Mouse (Mus musculus) right cerebral cortex, postnatal 10 days (tissue): Measurements from ENCODE around the gene Aco1.
A peak's percentile ranks its signal among the peaks of the same experiment; 100 is the strongest.
"Not testable (repeated sequence)": the region's sequence is repeated elsewhere in the genome, so short reads cannot be mapped to it uniquely, and the experiment has no call there.

ENCODE experiments used
- DNase-seq, 2 experiments: peaks; one replicate each; pipeline ENCODE4 v3.0.0; 2021; ENCODE audit warnings: low spot score in 2 of 2

Aco1 gene

DNA sequence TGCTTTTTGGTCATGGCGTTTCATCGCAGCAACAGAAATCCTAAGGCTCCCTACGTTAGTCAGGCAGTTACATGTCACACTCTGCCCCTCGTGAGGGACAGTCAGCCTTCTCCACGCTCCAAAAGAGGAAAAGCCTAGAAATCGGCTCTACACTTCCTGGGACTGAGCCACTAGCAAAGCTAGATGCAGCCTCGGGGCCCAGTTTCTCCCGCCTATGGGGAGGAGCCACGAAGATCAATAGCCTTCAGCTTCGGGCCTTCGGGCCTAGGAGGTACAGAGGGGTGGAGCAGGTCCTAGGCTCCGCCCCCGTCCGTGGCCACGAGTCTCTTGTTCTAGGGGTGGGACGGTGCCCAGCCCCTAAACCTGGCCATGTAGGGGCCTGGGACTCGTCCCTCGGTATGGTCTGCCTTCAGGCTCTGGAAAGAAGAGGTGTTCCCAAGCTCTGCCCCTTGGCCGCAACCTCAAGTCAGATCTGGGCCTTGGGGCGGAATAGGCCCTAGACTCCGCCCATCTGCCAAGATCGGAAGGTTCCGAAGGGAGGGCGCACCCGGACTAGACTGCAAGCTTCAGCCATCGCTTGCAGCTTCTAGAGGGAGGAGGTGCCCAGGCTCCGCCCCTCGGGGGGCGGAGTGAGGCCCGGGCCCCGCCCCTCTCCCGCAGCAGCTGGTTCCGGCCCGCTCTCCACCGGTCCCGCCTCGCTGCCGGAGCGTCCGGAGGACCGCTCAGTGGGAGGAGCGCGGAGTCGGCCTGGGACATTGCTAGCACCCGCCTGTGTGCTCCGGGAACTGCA is at the start of gene Aco1:
Gene Aco1, plus strand, starts transcription at position 339 of the 790 bp plus-strand sequence.
- DNase-seq = peak; percentile 95 to 97

DNA sequence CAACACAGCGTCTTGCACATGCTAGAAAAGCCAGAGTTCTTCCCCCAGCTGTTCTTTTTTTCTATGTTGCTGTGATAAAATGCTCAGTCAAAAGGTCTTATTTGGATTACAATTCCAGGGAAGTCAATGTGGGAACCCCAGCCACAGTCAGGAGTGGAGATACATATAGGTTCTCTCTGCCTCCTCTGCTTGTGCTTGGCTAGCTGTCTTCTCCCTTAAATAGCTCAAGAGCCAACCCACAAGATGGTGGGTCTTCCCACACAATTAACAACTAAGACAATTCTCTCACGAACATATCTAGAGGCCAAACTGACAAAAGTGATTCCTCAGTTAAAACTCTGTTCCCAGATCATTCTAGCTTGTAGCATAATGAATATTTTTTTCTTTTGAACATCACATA is 47.9 kb upstream of the Aco1 start:
- DNase-seq = no peak

DNA sequence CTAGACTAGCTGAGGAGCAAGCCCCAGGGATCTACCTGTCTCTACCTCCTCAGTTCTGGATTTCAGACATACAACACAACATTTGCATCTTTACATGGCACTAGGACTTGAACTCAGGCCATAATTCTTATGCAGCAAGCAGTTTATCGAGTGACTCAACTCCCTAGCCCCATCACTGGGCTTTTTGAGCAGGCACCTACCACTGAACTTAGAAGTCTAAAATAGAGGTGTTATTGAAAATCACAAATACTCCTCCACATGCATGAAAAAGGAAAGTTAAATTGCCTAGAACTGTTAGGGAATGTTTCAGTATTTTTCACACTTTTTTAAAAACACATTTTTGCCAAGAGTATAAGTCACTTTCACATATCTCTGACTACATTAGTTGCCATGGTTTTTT is 39.9 kb upstream of the Aco1 start:
- DNase-seq = peak in 1 of 2 experiments; percentile 38

DNA sequence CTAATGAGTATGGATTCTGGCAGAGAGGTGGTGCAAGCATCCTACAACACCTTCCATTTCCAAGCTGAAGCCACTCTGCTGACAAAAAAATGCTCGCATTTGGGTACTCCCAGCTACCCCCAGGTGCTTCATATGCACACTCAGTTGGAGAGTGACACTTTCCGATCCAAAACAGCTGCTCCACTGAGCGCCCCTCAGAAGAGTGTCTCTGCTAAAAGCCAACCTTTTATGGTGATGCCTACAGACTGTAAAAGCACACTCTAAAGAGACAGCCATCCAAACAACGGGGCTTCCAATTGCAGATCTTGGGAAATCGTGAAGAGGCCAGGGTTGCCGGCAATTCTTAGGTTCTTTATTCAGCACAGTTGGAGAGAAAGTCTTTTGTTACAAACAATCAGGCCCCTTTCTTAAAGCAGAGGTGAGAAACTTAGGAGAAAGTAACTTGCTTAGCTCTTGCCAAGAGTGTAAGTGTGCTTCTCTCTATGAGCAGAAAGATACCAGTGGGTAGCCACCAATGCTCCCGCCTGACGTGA is 36.8 kb upstream of the Aco1 start:
- no peak for DNase-seq

DNA sequence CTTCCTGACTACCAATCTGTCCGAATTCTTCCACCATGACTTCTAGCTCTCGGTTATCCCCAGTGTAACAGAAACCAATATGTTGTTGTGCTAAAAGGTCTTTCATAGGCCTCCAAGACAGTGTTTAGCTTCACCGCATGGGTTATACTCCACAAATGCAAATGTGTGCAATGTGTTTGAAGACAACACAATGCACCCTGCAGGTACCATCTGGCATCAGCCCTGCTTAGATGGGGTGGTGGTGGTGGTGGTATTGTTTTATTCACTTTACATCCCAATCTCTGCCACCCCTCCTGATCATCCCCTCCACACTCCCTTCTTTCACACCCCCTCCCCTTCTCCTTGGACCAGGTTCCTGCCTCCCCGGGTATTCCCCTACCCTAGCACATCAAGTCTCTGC is 34.9 kb upstream of the Aco1 start:
- no peak for DNase-seq

DNA sequence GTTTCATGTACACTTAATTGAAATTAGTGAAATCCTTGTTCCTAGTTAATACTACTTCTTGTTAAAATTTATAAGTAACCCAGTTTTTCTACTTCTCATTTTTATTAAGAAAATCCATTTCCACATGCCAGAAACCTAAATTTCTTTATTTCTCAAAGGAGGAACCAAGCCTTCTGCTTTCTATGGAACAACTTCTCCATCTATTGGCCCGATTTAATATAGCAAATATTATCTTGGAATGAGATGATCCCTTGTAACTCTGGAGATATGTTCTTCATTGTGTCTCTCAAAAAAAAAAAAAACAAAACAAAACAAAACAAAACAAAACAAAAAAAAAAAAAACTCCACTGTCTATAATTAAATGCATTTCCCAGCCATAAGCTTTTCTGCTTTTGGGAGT is 29.7 kb upstream of the Aco1 start:
- no peak for DNase-seq

DNA sequence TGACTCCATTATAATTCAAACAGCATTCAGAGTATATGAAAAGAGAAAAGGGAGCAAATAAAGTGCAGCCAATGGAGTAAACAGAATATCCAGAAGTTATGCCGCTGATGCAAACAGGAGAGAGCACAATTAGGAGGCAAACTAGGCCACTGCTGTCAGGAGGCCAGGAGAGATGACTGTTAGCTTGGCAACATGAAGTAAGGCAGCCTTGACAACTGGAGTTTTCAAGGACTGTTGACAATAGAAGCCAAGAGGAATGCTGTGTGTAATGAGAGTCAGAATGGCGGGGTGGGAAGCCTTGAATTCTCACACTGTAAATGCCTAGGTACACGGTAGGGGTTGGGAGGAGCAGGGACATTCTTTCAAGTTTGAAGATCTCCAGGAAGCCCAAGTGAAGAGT is 21.7 kb upstream of the Aco1 start:
- DNase-seq = no peak

DNA sequence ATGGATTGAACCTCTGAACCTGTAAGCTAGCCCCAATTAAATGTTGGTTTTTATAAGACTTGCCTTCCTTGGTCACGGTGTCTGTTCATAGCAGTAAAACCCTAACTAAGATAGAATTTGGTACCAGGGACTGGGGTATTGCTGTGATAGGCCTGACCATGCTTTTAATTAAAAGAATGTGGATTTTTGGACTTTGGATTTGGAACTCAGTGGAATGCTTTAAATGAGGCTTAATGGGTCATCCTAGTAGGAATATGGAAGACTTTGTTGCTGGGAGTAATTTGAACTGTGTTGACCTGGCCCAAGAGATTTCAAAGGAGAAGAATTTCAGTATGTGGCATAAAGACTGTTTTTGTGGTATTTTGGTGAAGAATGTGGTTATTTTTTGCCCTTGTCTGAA is 20.6 kb upstream of the Aco1 start:
- not testable (repeated sequence) for DNase-seq

DNA sequence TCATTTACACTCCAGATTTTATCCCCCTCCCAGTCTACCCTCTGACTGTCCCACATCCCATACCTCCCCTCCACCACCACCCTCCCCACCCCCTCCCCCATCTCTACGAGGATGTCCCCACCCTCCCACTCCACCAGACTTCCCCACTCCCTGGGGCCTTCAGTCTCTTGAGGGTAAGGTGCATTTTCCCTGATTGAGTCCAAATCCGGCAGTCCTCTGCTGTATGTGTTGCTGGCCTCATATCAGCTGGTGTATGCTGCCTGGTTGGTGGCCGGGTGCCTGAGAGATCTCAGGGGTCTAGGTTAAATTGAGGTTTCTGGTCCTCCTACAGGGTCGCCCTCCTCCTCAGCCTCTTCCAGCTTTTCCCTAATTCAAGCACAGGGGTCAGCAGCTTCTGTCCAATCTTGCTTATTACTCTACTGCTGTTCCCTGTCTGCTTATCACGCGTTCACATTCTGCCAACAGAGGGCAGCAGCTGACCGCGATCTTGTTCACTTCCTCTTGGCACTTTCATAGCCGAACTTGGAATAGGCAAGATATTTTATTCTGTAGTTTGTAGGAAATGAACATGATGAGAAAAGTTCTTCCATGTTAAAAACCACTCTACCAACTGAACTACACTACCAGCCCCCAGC is 8.3 kb upstream of the Aco1 start:
- peak; percentile 80 to 87 for DNase-seq

DNA sequence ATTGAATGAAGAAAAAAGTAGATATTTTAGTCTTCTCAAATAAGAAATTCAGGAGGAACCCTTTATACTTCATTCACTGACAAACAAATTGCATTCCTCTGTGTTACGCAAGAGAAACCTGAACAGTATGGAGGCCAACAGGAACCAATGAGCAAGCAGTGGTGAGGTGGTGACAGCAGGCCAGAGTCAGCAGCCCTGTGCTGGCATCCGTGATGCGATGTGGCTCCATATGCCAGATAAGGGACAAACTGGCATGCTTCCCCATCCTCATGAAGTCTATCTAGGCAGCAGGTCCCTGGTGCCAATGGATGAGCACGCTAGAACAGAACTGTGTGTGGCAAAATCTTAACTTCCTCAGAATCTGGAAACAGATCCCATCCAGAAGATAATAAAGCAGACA is 6.4 kb upstream of the Aco1 start:
- DNase-seq = no peak

DNA sequence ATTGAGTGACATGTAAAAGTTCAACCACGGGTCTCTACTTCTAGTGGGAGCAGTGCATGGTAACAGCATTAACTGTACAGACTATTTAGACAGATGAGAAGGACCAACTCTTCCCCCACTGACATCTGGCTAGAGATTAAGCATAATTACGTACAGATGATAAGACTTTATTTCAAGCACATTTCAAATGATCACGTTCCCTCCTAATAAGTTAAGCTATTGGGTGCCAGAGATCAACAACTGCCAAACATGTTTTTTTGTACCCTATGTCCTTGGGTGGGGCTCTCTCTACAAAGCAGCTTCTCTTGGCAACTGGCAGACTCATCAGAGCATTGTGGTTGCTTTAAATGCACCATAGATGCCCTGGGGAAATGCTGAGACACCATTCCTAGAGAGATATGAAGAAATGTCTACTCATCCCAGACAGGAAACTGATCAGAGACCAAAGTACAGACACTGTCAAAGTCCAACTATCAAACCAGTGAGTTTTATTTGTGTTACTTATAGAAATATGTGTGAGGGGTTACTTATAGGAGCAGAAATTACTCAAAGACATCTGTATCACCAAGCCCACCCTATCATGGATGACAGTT is 3.1 kb upstream of the Aco1 start:
- DNase-seq = no peak

DNA sequence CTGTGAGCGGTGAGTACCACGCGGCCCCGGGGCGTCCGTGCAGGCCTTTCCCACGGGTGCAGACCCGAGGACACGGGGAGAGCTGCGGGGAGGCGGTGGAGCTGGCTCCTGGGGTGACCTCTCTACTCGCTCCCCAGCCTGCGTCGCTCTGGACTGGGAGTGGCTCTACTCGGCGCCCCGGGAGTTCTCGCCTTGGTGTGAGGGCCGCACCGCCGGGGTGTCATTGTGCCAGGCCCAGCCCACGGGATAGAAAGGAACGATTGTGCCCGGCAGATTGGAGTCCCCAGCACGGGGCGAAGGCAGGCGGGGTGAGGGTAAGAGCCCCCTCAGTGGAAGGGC is 621 bp downstream of the Aco1 start:
- DNase-seq = no peak

DNA sequence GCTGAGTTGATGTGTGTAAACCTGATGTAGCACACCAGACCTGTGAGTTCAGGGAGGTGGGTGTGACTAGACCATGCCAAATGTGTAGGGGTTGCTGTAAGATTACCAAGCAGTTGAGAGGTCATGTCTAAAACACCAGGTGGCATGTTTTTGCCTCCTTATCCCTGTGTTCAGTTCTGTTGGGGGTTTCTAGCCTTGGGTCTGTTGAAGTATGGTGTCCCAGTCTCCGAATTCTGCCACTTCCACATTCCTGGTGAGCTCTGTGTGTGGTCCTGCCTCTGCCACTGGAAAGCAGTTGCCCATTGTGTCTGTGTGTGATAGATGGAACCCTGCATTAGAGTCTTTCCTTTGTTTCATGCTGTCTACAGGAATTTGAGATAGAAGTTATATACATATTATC is 1.7 kb downstream of the Aco1 start:
- no peak for DNase-seq

DNA sequence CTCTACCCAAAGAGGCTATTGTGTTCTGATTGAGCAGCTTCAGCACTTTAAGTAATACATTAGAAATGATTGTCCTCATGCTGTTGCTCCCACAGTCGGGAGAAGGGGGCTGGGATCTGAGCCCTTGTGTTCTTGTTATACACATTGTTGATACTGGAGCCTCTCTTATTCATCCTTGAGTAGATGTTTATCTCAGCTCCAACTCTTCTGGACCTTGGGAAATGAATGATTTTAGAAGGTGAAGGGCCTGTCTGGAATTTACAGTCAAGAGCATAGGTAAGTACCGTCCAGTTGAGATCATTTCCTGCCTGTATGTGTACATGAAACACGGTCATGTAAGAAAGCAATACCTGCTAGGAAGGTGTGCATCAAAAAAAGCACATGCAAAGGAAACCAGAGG is 2.1 kb downstream of the Aco1 start:
- no peak for DNase-seq

DNA sequence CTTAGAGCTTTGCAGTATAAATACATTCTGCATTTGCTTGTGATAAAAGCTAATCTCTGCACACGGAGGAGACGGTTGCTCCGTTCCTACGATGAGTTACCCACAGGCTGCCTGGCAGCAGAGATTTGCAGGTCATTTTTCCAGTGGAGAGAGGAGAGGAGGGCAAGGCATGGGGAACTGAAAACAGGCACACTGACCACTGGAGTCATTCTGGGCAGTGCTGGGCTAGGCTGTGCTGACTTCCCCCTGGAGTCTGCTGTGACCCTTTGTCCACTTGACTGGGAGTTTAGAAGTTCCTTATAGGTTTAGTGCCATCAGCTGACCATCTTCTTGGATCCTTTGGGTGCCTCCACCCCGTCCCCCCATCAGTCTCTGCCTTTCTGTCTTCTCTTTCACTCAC is 5.4 kb downstream of the Aco1 start:
- DNase-seq = no peak

DNA sequence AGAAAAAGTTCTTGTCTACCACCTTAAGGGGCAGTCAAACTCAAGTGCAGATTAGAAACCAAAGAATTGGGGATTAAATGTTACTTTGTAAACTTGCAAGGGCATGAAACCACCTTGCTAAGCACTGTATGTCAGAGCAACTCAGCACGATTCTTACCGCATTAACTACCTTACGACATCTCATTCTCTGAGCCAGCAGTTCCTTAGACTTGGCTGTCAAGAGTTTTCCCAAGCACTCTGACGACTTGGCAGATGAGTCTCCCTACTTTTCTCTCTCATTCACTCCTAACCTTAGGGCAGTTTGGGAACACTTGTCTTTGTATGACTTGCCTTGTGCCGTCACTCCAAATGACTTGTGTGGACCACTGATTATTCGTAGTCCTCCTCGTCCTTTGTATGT is 7.2 kb downstream of the Aco1 start:
- DNase-seq = no peak

DNA sequence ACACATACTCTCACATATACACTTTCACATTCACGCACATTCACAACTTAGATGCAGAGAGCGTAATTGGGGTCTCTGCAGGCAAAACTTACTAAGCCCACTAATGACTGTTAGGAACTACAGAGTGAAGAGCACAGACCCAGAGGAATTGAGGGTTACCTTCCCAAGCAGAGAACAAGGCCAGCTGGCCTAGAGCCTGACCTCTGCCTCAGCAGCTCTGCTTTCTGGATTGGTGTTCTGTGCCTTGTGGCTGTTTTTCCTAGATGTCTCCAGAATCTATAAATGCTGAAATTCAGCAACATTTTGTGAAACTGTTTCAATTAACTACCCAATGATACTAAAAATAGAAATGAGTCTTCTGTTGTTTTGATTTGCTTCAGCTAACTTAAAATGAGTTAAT is 9.9 kb downstream of the Aco1 start:
- no peak for DNase-seq

DNA sequence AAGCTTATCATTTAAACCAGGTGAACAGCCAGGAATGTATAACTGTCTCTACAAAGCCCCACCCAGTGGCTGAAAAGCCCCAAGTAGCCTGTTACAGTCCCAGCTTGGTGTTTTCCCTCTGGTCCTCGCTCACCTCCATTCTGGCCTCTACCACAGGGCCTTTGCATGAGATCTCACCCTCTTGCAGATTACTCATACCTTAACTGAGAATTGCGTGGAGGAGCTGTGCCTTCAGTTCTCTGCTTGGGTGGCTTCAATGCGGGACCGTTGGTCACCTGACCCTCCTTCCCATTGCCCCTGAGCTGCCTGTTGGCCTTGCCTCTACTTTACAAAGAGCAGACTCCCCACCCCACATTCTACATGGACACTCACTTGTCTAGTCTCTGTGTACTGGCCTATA is 10.6 kb downstream of the Aco1 start:
- no peak for DNase-seq

DNA sequence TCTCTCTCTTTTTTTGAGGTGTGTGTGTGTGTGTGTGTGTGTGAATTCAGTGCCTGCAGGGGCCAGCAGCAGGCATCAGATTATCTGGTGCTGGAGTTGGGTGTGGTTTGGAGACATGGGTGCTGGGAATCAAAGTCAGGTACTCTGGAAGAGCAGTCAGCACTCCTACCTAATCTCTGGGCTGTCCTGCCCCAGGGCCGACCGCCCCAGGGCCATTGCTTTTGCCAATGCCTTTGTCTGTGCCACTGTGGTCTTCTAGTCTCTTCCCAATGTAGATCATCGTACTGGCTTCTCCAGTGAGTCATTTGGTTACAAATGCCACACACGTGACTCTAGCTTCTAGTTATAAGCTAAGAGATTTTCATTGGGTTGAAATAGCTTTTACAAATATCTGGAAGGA is 11.9 kb downstream of the Aco1 start:
- no peak for DNase-seq

DNA sequence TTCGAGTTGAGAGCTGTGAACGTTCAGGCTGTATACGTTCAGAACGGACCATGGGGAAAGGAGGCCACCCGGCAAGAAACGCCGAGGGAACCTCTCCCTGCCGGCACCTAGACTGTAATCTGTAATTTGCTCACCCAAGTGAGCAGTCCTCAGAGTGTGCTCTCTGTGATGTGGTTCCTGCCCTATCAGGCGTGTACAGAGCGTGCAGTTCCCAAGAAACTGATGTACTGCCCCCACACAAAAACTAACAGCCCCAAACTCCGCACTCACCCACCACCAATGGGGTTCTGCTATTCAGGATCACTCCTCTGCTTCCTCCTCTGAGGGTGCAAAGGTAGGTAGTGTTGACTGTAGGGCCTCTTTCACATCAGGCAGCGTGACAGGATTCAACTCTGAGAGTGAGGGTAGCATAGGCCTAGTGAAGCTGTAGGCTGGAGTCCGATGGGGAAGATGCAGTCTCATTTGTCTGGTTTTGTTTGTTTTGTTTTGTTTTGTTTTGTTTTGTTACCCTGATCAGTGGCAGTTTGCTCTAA is 12.7 kb downstream of the Aco1 start:
- no peak for DNase-seq

DNA sequence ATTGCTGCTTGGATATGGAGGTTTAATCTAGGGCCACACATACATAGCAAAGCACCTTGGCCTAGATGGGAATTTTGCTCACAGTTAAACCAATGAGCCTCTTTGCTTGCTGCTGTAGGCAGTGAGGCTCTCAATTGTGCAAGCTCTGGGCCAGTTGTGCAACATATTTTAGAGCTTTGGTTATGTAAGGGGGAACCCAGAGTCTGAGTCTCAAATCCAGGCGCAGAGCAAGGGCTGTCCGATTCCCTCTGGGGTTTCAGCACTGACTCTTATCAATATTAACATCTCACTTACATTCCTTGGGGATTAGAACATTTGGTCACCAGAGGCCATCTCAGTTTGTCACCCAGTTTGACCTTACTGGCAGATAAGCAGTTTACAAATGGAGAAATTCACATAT is 13.3 kb downstream of the Aco1 start:
- DNase-seq = no peak

DNA sequence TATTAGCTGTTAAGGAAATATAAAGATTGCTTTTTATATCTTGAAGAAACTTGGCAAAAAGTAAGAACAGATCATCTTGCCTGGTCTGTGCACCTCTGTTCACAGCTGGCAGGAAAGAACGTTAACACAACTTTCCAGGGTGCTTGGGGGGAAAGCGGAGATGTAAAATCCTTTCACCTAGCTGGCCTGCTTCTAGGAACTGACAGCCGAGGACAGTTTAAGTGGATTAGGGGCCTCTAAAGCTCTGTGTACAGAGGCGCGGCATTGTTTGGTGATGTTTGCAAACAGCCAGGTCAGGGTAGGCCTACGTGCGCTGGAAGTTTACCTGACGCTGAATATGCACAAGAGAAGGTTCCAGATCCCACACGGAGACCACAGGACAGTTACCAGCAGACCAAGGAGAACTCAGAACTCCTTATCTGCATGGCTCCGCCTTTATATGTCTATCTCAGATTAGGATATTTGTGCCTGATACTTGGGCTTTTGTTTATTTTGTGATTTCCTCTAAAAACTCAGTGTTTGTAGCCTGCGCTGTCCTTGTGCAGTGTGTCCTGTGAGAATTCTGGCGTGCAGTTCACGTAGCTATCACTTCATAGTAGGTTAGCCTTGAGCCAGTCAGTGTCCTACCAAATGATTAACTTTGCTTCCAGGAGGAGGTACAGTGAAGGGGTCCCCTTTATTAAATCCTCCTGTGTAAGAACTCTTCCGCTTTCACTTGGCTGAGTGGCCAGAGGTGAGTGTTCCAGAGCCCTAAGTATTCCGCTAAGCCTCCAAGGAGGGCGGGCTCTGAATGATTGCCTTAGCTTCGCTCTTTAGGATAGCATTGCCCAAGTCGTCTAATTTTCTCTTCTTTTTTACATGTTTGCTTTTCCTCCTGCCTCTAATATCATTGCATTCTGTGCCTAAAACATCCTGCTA is 14.0 kb downstream of the Aco1 start:
- DNase-seq = no peak
